Mouse (Mus musculus) stomach, postnatal 0 days (tissue): ENCODE results near the gene Lrtm1.

ENCODE experiments used
- CTCF ChIP-seq: IDR thresholded peaks from 2 replicates; pipeline ENCODE4 v1.5.1; 2016; ENCODE audit warnings: antibody characterized with exemption, low read depth, mild to moderate bottlenecking, moderate library complexity
- EP300 ChIP-seq: optimal IDR thresholded peaks from 2 replicates; pipeline ENCODE3; 2016; ENCODE audit warnings: antibody characterized with exemption

DNA sequence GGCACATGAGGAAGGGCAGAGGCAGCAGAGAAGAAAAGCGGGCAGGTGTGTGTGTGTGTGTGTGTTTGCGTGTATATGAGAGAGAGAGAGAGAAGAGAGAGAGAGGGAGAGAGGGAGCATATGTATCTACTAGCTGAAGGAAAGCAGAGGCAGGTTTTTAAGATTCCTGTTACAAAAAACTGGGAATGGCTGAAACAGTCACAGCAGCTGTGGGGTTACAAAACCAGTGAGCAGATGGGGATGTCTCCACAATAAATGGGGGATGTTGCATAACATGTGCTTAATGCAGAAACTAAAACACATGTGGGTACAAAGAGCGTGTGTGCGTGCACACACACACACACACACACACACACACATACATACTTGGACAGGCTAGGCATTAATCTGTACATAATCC lies 48.8 kb upstream of the Lrtm1 start:
- TF ChIP-seq CTCF: no peak
- TF ChIP-seq EP300: no peak
